Mouse (Mus musculus): ENCODE measurements around the gene Tmem82.

The Tmem82 gene

DNA sequence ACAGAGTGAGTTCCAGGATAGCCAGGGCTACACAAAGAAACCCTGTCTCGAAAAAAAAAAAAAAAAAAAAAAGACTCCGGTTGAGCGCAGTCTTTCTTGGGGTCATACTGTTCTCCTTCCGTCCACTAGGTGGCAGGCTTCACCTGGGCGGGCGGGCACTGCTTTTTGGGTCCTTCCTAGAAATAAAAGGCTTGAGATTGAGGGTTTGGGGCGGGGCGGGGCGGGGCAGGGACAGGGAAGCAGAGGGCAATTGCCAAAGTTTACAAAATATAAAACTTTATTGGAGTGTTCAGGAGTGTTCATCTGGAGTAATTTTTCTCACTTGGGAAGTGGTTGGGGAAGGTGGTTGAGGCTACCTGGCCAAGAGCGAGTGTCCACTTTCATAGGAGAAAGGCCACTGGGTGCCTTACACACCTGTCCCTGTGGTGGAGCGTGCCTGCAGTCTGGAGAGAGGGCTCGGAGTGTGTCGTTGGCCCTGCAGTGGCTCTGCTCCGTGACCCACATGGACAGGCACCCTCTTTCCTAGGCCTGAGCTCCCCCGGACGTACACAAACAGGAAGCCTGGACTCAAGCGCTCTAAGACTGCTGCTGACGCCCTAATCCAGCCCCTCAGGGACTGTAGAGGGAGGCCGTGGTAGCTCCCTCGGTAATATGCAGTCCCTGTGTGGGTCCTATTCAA is at the start of gene Tmem82:
Gene Tmem82, minus strand, starts transcription at position 69 of the 679 bp plus-strand sequence.
- ChIA-PET CTCF (interaction anchor here (0.5 to 3.6 kb wide), 49 partner anchors 9 to 630 kb away, joined by 3 to 28 read pairs (median 4); partner anchors contain the start of genes Fblim1 (in 3 of the 4), Dnajc16 (in 1 of the 4) and Plekhm2 (in 1 of the 4)), POLR2A (interaction anchor here in 3 of 4 experiments (0.5 to 5.5 kb wide), 59 partner anchors 9 to 471 kb away, joined by 3 to 84 read pairs (median 6); partner anchors contain the start of genes Casp9 (in 2 of the 3), Fblim1 (in 2 of the 3), Dnajc16 (in 1 of the 3) and Fbxo42 (in 1 of the 3))

DNA sequence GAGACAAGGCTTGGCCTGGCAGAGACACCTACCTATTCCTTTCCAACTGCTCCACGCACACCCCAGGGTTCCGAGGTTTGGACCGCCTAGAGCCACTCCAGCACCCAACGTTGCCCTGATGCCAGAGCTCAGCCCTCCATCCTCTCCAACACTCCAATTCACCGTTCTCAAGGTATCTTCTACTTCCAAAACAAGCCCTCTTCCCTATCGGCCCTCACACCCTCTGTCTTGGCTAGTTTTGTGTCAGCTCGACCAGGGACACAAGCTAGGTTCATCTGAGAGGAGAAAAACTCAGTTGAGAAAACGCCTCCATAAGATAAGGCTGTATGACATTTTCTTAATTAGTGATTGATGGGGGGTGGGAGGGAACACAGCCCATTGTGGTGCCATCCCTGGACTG is 46.4 kb upstream of the Tmem82 start, which contains the start of gene Plekhm2:
Gene Plekhm2, minus strand, starts transcription at position 101 of the 400 bp plus-strand sequence.
- ChIA-PET CTCF (interaction anchor here in 2 of 4 experiments (0.5 to 1.5 kb wide), 3 partner anchors 22 to 1828 kb away, joined by 3 to 7 read pairs (median 3); partner anchors contain the start of gene Tmem82 (in 1 of the 2)), POLR2A (interaction anchor here (0.5 to 2.9 kb wide), 16 partner anchors 8 to 233 kb away, joined by 3 to 31 read pairs (median 6); no protein-coding TSS in a partner anchor)

DNA sequence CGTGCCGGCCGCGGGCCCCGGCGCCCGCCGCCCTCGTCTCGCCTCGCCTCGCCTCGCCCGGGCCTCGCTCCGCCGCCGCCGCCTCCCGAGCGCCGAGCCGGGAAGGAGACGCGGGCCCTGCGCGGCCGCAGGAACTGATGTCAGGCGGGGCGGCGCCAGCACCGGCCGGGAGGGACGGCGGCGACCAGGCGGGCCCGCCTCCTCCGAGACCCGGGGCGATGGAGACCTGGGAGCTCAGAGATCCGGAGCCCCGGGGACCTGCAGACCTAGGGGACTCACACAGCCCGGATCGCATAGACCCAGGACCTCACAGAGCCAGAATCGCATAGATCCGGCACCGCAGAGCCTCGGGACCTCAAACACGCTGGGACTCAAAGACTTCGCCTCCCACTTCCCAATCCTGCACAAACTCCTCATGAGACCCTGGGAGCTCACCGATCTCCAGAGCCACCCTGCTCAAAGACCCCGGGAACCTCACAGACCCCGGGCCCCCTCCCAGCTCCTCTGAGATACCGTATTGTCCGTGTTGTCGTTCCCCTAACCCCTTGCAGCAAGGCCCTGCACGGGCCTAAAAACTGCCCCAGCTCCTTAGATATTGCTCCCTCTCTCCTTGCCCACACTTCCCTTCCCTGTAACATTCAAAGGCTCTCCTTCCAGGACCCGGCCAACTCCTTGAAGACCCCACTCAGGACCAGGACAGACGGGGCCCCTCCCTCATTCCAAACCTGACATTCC is 45.7 kb upstream of the Tmem82 start:
- POLR2A ChIA-PET = interaction anchor here (0.5 to 2.9 kb wide), 34 partner anchors 8 to 406 kb away, joined by 3 to 31 read pairs (median 4); partner anchors contain the start of gene Dnajc16 (in 1 of the 4)
- CTCF ChIA-PET = interaction anchor here in 3 of 4 experiments (0.8 to 1.5 kb wide), 4 partner anchors 8 to 45 kb away, joined by 3 to 7 read pairs (median 4); partner anchors contain the start of genes Slc25a34 (in 1 of the 3) and Tmem82 (in 1 of the 3)

DNA sequence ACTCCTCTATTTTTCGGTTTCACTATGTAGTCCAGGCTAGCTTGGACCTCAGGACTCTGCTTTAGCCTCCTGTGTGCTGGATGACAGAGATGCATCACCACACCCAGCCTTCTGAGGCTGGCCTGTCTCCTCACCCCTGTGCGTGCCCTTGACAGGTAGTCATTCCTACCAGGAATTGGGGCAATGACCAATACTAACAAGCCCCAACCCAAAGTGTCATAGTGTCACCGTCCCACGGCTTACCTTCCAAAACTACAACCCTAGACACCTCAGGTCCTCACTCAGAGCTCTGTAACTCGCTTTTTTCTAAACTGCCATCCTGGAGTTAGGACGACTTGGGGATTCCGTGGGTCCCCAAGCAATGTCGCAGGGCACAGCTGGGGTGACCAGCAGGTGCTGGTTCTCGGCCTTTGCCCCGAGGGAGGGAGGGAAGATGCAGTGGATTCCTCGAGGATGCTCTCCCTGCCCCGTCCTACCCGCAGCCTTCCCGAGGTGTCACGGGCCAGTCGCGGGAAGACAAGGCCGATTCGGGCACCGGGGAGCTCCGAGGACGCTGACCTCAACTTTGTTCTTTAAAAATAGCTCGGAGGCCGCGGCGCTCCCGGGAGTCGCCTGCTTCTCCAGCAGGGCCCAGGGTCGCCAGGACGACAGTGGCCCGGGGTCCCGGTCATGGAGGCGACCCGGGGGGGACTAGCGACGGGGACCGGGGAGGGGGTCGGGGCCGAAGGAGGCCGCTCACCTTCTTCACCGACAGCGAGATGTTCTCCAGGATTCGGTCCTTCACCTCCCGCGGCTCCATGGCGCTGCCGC is 44.9 kb upstream of the Tmem82 start:
- POLR2A ChIA-PET = interaction anchor here in 3 of 4 experiments (0.8 to 2.9 kb wide), 24 partner anchors 9 to 407 kb away, joined by 3 to 31 read pairs (median 6); partner anchors contain the start of genes Dnajc16 (in 1 of the 3) and Rsc1a1 (in 1 of the 3)
- CTCF ChIA-PET = interaction anchor here in 3 of 4 experiments (0.8 to 1.6 kb wide), 6 partner anchors 9 to 45 kb away, joined by 3 to 7 read pairs (median 4); partner anchors contain the start of genes Slc25a34 (in 2 of the 3) and Tmem82 (in 1 of the 3)

DNA sequence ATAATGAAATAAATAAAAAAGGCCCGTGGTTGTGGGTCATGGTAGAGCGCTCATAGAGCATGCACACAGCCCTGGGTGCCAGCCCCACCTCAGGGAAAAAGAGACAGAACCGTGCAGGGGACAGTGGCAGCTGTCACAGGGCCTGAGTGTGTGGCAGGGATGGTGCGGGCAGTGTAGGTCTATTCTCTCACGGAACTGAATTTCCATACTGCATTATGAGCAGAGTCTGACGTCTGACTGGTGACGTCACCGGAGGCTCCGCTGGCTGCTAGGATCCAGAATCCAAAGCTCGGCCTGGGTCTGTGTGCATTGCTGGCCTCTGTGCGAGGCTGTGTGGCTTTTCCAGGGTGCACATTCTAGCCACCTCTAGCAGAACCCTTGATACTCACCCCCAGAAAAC is 42.5 kb upstream of the Tmem82 start:
- CTCF ChIA-PET = interaction anchor here in 3 of 4 experiments (0.6 kb wide), 3 partner anchors 132 to 316 kb away, joined by 3 to 7 read pairs (median 3); partner anchors contain the start of gene Casp9 (in 1 of the 3)
- POLR2A ChIA-PET = interaction anchor here in 2 of 4 experiments (1.9 to 4.2 kb wide), 3 partner anchors 8 to 10 kb away, joined by 6 to 35 read pairs (median 7); no protein-coding TSS in a partner anchor

DNA sequence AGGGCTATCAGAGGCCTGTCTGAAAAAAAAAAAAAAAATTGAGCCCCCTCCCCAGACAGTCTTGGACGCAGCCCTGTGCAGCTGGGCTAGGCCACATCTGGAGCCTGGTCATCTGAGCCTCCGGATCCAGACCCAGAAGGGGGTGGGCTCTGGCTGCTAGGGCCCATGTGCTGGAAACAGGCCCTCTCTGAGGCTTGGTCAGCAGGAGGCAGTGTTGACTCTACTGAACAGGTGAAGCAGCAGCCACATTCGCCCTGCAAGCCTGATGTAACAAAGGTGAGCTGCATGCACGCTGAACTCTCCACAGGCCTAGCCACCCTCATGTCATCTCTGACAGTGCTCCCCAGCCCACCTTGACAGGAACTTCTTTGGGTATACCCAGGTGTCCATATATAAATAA is 41.3 kb upstream of the Tmem82 start:
- ChIA-PET CTCF (interaction anchor here (0.6 to 2.3 kb wide), 20 partner anchors 9 to 632 kb away, joined by 3 to 18 read pairs (median 4); no protein-coding TSS in a partner anchor), POLR2A (interaction anchor here in 2 of 4 experiments (0.6 to 4.2 kb wide), 12 partner anchors 8 to 236 kb away, joined by 3 to 35 read pairs (median 4); partner anchors contain the start of gene Casp9 (in 1 of the 2))

DNA sequence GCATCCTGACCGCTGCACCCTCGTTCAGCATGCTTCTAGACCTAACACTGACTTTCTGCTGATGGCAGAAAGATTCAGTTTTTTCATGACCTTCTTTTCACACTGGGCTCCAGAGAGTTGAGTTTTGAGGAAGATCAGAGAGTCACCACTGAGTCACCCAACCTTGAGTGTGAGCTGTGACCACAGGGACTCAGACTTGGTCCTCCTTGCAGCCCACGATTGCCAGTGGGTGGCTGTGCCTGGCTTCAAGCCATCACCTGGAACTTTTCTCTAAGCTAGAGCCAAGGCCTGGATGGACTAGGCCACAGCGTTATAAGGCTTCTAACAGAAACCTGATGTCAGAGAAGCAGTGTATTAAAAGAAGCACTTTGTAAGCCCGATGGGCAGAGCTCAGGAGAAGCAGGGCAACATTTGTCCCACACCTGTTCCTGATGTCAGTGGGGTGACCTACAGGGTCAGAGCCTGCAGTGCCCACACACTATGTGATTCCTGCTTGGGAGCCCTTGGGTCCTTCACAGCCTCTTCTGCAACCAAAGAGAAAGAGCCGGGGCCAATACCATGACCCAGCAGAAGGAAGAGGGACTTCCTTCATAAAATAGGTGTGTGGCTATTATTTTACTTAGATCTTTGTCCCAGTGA is 40.5 kb upstream of the Tmem82 start:
- CTCF ChIA-PET = interaction anchor here (0.6 to 2.3 kb wide), 17 partner anchors 10 to 631 kb away, joined by 3 to 18 read pairs (median 4); partner anchors contain the start of gene Tmem82 (in 1 of the 4)
- POLR2A ChIA-PET = interaction anchor here in 2 of 4 experiments (0.7 to 4.2 kb wide), 6 partner anchors 10 to 135 kb away, joined by 3 to 35 read pairs (median 4); partner anchors contain the start of gene Casp9 (in 1 of the 2)

DNA sequence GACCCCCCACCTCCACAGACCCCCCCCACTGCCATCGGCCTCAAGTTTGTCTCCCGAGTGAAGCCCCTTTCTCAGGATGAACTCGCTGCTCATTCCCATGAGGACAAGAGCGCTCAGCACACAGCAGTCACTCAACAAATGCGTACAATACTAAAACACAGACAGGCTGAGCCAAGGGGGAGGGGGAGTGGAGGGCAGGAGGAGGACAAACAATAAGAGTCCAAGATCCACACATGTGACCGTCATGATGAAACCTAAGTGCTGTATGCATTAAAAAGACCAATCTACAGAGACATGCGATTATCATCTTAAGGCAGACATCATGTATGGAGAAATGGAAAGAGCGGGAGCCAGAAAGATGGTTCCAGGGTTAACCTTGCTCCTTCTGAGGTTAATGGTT is 38.5 kb upstream of the Tmem82 start:
- ChIA-PET CTCF (no interaction called here), POLR2A (interaction anchor here in 2 of 4 experiments (0.9 to 1.5 kb wide), 2 partner anchors 15 to 16 kb away, joined by 3 read pairs; no protein-coding TSS in a partner anchor)

DNA sequence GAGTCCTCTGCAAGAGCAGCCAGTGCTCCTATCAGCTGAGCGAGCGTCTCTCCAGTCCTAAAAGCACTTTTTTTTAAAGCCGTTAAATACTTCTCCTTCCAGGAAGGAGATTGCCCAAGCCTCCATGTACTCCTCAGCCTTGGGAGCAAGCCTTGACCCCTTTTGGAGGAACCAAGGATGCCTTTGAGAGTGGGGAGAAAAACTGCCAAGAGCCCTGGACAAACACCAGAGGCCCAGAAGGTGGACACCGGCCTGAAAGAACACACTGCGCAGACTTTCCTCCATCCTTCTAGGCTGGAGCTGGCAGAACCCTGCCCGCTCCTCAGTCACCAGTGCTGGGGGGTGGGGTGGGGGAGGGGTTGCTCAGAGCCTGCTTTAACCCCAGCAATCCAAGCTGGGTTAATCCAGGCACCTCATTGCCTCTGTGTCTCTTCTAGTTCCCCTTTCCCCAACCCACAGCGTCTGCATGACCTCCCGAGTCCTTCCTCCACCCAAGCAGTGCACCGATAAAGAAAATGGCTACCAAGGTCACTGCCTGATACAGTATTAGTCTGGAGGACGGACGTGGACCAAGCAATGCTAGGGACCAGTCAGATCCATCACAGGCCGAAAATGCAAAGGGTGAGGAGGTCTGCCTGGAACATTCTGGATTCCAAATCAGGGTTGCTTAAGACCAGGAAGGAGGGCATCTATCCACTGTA is 37.6 kb upstream of the Tmem82 start:
- ChIA-PET POLR2A (interaction anchor here in 2 of 4 experiments (0.7 to 0.9 kb wide), 5 partner anchors 11 to 411 kb away, joined by 3 to 4 read pairs (median 3); no protein-coding TSS in a partner anchor), CTCF (interaction anchor here in 1 of 4 experiments (0.6 kb wide), 1 partner anchor 402 kb away, joined by 5 read pairs; no protein-coding TSS in a partner anchor)

DNA sequence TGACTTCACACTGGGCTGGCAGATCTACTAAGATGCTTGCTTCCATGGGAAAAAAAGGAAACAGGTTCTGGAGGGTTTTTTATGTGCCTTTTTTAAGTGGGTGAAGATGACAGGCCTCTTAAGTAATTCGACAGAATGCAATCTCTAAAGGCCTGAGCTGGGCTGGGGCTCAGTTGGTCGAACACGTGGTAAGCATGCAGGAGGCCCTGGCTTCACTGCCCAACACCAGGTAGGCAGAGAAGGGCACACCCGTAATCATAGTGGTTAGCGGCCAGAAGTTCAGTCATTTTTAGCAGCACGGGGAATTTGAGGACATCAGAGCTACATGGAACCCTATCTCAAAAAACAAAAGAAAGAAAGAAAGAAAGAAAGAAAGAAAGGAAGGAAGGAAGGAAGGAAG is 36.1 kb upstream of the Tmem82 start:
- ChIA-PET POLR2A (interaction anchor here (0.7 to 2.0 kb wide), 10 partner anchors 9 to 262 kb away, joined by 3 to 11 read pairs (median 4); no protein-coding TSS in a partner anchor), CTCF (interaction anchor here in 1 of 4 experiments (0.7 kb wide), 1 partner anchor 227 kb away, joined by 8 read pairs; no protein-coding TSS in a partner anchor)

DNA sequence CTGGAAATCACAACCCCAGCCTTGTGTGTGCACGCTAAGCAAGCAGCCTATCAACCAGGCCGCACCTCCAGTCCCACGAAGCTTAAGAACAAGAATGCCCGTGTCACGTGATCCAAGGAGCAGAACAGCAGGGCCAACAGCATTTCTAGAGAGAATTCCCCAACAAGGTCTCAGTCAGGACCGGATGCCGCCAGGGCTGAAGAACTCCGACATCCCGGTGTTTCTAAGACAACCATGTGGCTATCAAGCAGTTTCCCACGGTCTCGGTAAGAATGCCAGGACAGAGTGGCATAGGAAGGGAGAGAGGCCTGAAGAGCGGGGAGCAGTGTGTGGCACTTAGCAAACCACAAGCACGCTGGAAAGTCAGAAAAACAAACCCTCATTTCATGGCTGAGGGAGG is 35.4 kb upstream of the Tmem82 start:
- POLR2A ChIA-PET = interaction anchor here in 3 of 4 experiments (0.6 to 2.0 kb wide), 14 partner anchors 10 to 214 kb away, joined by 3 to 11 read pairs (median 3); no protein-coding TSS in a partner anchor
- CTCF ChIA-PET = interaction anchor here in 1 of 4 experiments (0.6 kb wide), 1 partner anchor 774 kb away, joined by 3 read pairs; no protein-coding TSS in a partner anchor

DNA sequence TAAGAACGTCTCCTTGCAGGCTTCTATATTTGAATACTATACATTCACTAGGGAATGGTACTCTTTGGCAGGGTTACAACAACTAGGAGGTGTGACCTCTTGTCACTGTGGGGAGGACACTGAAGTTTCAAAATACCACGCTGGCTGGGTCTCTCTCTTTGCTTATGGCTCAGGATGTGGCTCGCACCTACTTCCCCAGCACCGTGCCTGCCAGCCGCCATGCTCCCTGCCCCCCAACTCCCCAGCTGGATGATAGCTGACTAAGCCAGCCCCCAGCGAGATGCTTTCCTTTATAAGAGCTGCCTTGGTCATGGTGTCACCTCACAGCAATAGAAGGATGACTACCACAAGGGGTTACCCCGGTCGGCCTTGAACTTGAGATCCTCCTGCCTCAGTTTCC is 34.6 kb upstream of the Tmem82 start:
- ChIA-PET POLR2A (interaction anchor here in 3 of 4 experiments (0.6 to 2.0 kb wide), 11 partner anchors 11 to 215 kb away, joined by 3 to 11 read pairs (median 4); partner anchors contain the start of gene Tmem82 (in 1 of the 3)), CTCF (no interaction called here)

DNA sequence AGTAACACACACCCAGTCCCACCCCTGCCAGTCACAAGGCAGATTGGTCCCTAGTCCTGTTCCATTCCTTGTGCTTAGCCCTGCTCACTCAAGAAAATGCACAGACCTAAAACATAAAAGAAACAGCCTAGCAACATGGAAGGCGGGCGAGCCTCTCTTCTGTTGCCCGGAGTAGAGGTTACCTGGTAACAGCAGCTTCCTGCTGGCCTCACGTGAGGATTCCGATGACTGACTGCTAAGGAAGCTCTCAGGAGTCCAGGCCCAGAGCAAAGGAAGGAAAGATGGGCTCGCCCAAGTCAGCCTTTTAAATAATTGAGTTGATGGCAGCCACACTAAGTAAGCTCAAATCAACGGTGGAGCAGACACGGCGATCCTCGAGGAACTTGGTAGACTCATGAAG is 33.5 kb upstream of the Tmem82 start:
- ChIA-PET POLR2A (interaction anchor here in 2 of 4 experiments (0.5 to 2.4 kb wide), 19 partner anchors 9 to 413 kb away, joined by 3 to 11 read pairs (median 3); partner anchors contain the start of genes Ddi2 (in 1 of the 2), Plekhm2 (in 1 of the 2) and Tmem82 (in 1 of the 2)), CTCF (interaction anchor here in 1 of 4 experiments (0.8 to 0.9 kb wide), 2 partner anchors 159 to 221 kb away, joined by 3 read pairs; no protein-coding TSS in a partner anchor)

DNA sequence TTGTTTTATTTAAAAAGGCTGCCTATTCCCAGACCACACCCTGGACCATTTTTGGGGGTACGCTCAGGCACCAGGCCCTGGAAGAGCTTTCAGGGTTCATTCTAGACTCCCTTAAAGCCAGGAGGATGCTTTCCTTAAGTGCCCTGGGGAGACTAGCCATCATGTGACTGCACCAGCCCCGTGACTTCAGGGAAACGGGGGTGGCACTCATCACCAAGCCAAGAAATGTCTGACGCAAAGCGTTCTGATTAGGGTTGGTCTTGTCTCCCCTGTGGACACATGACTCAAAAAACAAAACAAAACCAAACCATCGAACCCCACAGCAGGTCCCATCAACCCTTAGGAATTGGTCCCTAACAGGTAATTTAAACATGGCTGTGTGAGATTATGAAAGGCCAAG is 32.9 kb upstream of the Tmem82 start:
- ChIA-PET CTCF (interaction anchor here in 1 of 4 experiments (1.0 kb wide), 2 partner anchors 24 to 33 kb away, joined by 3 read pairs; partner anchors contain the start of gene Tmem82), POLR2A (interaction anchor here in 3 of 4 experiments (0.6 to 2.4 kb wide), 12 partner anchors 9 to 71 kb away, joined by 3 to 11 read pairs (median 6); partner anchors contain the start of gene Ddi2 (in 1 of the 3))

DNA sequence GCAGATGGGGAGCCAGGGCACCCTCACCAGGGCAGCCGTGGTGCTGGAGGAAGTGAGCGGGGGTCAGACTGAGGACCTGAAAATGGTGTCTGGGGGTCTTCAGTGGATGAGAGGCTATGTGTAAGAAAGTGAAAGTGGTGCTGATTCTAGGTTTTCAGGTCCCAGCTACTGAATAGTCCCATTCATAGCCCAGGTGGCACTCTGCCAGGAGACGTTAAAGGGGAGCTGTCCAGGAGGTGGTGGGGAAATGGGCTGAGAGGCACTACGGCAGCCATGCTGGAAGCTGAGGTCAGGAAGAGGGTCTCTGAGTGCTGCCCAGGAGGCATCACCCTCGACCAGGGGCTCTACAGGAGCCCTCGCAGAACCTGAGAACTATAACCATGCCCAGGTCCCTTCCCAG is 30.8 kb upstream of the Tmem82 start:
- POLR2A ChIA-PET = interaction anchor here in 1 of 4 experiments (0.8 kb wide), 1 partner anchor 10 kb away, joined by 4 read pairs; no protein-coding TSS in a partner anchor
- CTCF ChIA-PET = no interaction called here

Data from embryonic stem cell, embryonic (primary cell).